Mouse (Mus musculus): Measurements from ENCODE around the gene Ankrd13c.

- TF ChIP-seq CTCF (IDR thresholded peaks at IDR 0.05; ENCODE audit: low read depth, low read length) (no peak), POLR2A (IDR thresholded peaks at IDR 0.05; ENCODE audit: insufficient read depth, low read length) (no peak), EP300 (IDR thresholded peaks at IDR 0.05; ENCODE audit: insufficient read depth, low read depth, low read length) (no peak)
These were observed 85.1 kb downstream of the Ankrd13c start for GRCm38 (mm10) chr3:158032106-158032505.
